Mouse (Mus musculus) E14TG2a.4 (cell line): ENCODE results near the gene Defb19.

Experiments
- H3K27me3 ChIP-seq: 2 replicates; pipeline ENCODE4 v1.6.1; 2014; ENCODE audit warnings: low read length, control low read depth; ENCODE audit not compliant: insufficient read depth
- H3K36me3 ChIP-seq: 2 replicates; pipeline ENCODE4 v1.6.1; 2014; ENCODE audit warnings: low read length, control low read depth; ENCODE audit not compliant: insufficient read depth
- H3K4me1 ChIP-seq: replicated peaks from 2 replicates; pipeline ENCODE4 v1.6.1; 2014; ENCODE audit warnings: low read depth, low read length, control low read depth
- H3K4me3 ChIP-seq: replicated peaks from 2 replicates; pipeline ENCODE4 v1.5.1; 2014; ENCODE audit warnings: mild to moderate bottlenecking, low read length
- H3K9me3 ChIP-seq: 2 replicates; pipeline ENCODE4 v1.6.1; 2014; ENCODE audit warnings: low read length, control low read depth
- CTCF ChIP-seq: conservative IDR thresholded peaks from 2 replicates; pipeline ENCODE4 v1.5.1; 2014; ENCODE audit warnings: low read length
- NANOG ChIP-seq: IDR thresholded peaks from 2 replicates; pipeline ENCODE4 v1.6.1; 2014; ENCODE audit warnings: borderline replicate concordance, low read length, mixed read lengths
- POU5F1 ChIP-seq: IDR thresholded peaks from 2 replicates; pipeline ENCODE4 v1.6.1; 2014; ENCODE audit warnings: low read length, borderline replicate concordance

Defb19 gene

DNA sequence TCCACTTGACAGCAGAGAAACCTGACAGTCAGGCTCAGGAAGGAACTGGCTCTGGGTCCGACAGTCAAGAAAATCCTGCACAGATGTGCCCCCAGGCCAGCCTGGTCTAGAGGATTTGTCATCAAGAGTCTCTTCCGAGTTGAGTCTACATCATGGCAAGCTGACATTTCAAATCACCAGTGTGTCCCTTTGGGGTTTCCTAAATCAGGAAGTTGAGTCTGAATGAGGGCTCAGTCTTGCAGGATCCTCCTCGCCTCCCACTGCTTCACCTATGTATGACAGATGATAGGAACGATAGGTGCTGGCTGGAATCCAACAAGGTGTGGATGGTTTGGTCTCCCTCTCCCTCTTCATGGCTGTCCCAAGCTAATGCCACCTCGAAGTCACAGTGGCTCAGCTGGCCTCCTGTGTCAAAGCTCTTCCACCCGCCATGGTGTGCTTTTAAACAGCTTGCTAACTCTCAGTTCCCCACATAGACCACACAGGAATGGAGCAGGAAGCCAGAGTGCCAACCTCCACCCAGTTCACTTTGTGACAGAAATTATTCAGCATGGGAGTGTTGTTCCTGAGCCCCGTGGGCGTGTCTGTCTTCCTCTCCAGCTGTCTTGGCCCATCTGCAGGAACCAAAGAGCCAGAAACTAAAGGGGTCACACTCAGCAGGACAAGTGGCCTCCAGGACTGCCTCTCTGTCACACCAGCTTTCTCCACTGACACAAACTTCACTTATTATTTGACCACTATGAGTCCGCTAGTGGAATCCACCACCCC is 40.4 kb upstream of the Defb19 start:
- no peaks in the 10 kb centered on the region for H3K36me3 ChIP-seq
- no peak overlapping the region for H3K4me3 ChIP-seq
- no peak for TF ChIP-seq NANOG
- TF ChIP-seq CTCF, result no peak
- TF ChIP-seq POU5F1, result no peak
- peaks cover 31% of the 10 kb centered on the region for H3K27me3 ChIP-seq
- peaks cover 12% of the 10 kb centered on the region for H3K4me1 ChIP-seq
- H3K9me3 ChIP-seq, result no peaks in the 10 kb centered on the region

DNA sequence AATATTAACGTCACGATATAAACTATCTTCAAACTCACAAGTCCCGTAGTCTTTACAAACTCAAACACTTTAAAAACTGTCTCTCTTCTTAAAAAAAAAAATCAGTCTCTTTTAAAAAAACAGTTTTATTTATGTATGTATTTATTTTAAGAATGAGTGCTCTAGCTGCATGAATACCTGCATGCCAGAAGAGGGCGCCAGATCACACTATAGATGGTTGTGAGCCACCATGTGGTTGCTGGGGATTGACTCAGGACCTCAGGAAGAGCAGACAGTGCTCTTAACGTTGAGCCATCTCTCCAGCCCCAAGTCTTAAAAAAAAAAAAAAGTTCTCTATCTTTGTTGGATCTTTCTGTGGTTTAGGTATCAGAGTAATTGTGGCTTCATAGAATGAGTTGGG is 37.3 kb upstream of the Defb19 start:
- Histone ChIP-seq H3K4me1 (peaks cover 20% of the 10 kb centered on the region), H3K9me3 (no peaks in the 10 kb centered on the region), H3K36me3 (no peaks in the 10 kb centered on the region), H3K4me3 (no peak overlapping the region), H3K27me3 (peaks cover 20% of the 10 kb centered on the region)
- TF ChIP-seq CTCF (peak; percentile 44), POU5F1 (no peak)

DNA sequence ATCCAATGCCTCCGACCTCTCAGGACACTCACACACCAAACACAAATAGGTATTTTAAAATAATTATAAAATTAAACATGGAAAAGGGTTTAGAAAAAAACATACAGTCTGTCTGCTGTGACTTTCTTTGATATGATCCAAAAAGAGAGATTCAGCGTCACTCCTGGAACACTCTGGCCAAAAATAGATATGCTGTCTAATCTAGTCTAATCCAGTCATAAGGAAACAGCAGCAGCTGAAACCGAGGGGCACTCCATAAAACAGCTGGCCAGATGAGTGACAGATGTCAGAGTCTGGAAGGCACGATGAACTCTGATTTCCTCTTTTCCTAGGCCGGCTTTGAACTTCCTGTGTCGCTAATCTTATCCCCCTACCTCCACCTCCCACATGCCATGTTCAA is 36.4 kb upstream of the Defb19 start:
- H3K4me3 ChIP-seq, result no peak overlapping the region
- peaks cover 26% of the 10 kb centered on the region for H3K4me1 ChIP-seq
- no peak for TF ChIP-seq NANOG
- no peak for TF ChIP-seq CTCF
- no peak for TF ChIP-seq POU5F1
- H3K36me3 ChIP-seq, result no peaks in the 10 kb centered on the region
- H3K9me3 ChIP-seq, result no peaks in the 10 kb centered on the region
- peaks cover 11% of the 10 kb centered on the region for H3K27me3 ChIP-seq

DNA sequence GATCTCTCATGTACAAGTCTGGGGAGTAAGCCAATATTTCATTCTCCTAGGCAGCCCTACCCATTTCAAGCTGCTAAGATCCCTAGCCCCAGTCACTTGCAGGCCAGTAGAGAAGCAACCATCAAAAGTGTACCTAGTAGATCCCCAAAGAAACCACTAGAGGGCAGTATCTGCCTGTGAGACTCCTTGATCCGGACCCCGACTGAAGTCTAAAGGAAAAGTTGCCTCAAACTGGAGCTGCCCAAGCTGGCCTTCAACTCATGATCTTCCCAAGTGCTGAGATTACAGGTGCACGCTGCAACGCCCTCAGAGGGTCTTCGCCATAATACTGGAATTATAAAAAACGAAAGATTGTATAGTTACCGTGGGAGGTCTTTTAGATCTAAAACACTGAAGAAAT is 35.5 kb upstream of the Defb19 start:
- Histone ChIP-seq H3K27me3 (peaks cover 11% of the 10 kb centered on the region), H3K9me3 (no peaks in the 10 kb centered on the region), H3K36me3 (no peaks in the 10 kb centered on the region), H3K4me3 (no peak overlapping the region), H3K4me1 (peaks cover 23% of the 10 kb centered on the region)
- no peak for TF ChIP-seq POU5F1
- peak; percentile 78 for TF ChIP-seq CTCF
- TF ChIP-seq NANOG, result no peak

DNA sequence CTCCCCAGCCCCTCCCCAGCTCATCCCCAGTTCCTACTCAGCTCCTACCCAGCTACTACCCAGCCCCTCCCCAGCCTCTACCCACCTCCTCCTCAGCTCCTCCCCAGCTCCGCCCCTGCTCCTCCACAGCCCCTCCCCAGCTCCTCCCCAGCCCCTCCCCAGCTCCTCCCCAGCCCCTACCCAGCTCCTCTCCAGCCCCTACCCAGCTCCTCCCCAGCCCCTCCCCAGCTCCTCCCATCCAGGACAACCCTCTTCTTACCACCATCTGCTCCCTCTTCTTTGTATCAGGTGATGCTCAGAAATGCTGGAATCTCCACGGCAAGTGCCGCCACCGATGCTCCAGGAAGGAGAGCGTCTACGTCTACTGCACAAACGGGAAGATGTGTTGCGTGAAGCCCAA is 32.1 kb upstream of the Defb19 start:
- H3K9me3 ChIP-seq, result no peaks in the 10 kb centered on the region
- peaks cover 17% of the 10 kb centered on the region for H3K4me1 ChIP-seq
- no peak for TF ChIP-seq NANOG
- no peak for TF ChIP-seq POU5F1
- TF ChIP-seq CTCF, result no peak
- no peaks in the 10 kb centered on the region for H3K27me3 ChIP-seq
- H3K4me3 ChIP-seq, result no peak overlapping the region
- H3K36me3 ChIP-seq, result no peaks in the 10 kb centered on the region

DNA sequence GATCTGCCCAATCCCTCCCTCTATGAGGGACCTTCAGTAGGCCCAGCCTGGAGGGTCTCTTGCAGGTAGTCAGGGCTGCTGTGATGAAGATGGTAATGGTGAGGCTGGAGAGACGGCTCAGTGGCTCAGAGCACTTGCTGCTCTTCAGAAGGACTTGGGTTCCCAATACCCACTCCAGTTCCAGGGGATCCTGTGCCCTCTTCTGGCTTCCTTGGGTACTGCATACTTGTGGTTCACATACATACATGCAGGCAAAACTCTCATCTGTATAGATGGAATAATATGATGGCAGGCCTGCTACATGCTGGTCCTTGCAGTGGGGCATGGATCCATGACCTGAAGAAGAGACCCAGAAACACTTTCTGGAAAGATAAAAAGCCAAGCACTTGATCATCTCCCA is 28.6 kb upstream of the Defb19 start:
- H3K27me3 ChIP-seq, result peaks cover 12% of the 10 kb centered on the region
- peaks cover 25% of the 10 kb centered on the region for H3K4me1 ChIP-seq
- no peaks in the 10 kb centered on the region for H3K9me3 ChIP-seq
- TF ChIP-seq NANOG, result no peak
- TF ChIP-seq CTCF, result peak; percentile 70
- H3K4me3 ChIP-seq, result no peak overlapping the region
- no peaks in the 10 kb centered on the region for H3K36me3 ChIP-seq

DNA sequence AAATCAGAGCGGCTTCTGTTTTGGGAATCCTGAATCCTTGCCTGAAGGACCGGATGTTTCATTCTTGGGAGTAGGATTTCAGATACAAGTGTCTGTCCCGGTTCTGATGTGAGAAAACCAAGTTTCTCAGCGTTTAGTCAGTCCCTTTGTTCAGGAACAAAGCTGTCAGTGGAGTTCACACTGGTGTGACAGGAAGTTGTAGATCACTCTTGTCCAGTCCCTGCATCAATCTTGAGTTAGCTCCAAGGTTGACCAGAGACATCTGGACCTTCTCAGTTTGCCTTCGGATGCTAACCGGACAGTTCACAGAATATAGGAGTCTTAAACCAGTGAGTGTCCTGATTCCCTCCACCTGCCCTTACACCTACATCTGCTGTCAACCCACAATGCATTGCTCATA is 27.6 kb upstream of the Defb19 start:
- Histone ChIP-seq H3K4me3 (no peak overlapping the region), H3K4me1 (peaks cover 21% of the 10 kb centered on the region), H3K9me3 (no peaks in the 10 kb centered on the region), H3K27me3 (peaks cover 12% of the 10 kb centered on the region), H3K36me3 (no peaks in the 10 kb centered on the region)
- TF ChIP-seq CTCF, result no peak
- no peak for TF ChIP-seq NANOG
- TF ChIP-seq POU5F1, result no peak

- Histone ChIP-seq H3K27me3 (peaks cover 12% of the 10 kb centered on the region), H3K4me1 (peaks cover 9% of the 10 kb centered on the region; the same call in 1 of the 2 replicates), H3K36me3 (no peaks in the 10 kb centered on the region), H3K4me3 (no peak within 1 kb of the TSS), H3K9me3 (no peaks in the 10 kb centered on the region)
- no peak for TF ChIP-seq POU5F1
- TF ChIP-seq CTCF, result peak; percentile 83
Observed at GRCm38 (mm10) chr2:152604057-152604456, 23.9 kb upstream of the Defb19 start, which contains the start of gene Defb36. Gene Defb36, plus strand, starts transcription at chr2:152604327.

GRCm38 (mm10) chr2:152601275-152601960 is 21.3 kb upstream of the Defb19 start:
- no peaks in the 10 kb centered on the region for H3K9me3 ChIP-seq

More at GRCm38 (mm10) chr2:152601275-152601960, 21.3 kb upstream of the Defb19 start:
- Histone ChIP-seq H3K4me3 (no peak overlapping the region), H3K36me3 (no peaks in the 10 kb centered on the region), H3K4me1 (peaks cover 9% of the 10 kb centered on the region; the same call in 1 of the 2 replicates), H3K27me3 (peaks cover 10% of the 10 kb centered on the region)
- TF ChIP-seq CTCF (peak; percentile 74), NANOG (no peak), POU5F1 (no peak)
